In the genomic region with DNA sequence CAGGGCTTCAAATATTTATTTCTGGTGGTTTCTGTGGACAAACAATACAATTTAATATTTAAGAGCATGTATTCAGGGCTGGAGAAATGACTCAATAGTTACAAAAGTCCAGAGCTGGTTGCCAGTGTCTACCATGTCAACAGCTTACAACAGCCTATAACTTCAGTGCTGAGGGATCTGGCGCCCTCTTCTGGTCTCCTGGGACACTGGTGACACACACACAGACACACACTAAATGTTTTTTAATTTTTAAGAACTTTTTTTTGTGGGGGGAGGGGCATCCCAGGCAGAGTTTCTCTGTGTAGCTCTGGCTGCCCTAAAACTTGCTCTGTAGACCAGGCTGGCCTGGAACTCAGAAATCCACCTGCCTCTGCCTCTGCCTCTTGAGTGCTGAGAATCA, we compare ENCODE assay signal across 8 mouse cellular contexts. TPM values are rescaled to one million over a fixed set of nuclear protein-coding genes. Genes with fewer than 3 reads are reported as not detected.
A peak's percentile ranks its signal among the peaks of the same experiment; 100 is the strongest.
DNase-seq lines count a peak whose midpoint lies in the region; ATAC-seq and TF ChIP-seq lines count a peak whose summit lies in the region.
"Had no signal": no experiment of that assay in that cellular context is flagged by ENCODE, and none has a peak within 500 bp of the region (broad histone marks: within the 10 kb centered on the region; RNA-seq: fewer than 3 reads in every experiment).

No protein-coding gene starts in this region.

- TF ChIP-seq CTCF in ES-Bruce4 (IDR thresholded peaks at IDR 0.05; ENCODE audit: low read depth, low read length) (peak; percentile 87), Patski (IDR thresholded peaks at IDR 0.05) (peak; percentile 91)

- no peaks in the 10 kb centered on the region for H3K4me1 ChIP-seq in ES-Bruce4 (ENCODE audit: control insufficient read depth, insufficient read depth, low read length)
- H3K4me1 ChIP-seq in embryonic facial prominence, embryonic 10.5 days: peaks cover 9% of the 10 kb centered on the region
- H3K4me1 ChIP-seq in liver, embryonic 13.5 days (replicated peaks): peaks cover 6% of the 10 kb centered on the region; the same call in 1 of the 2 replicates

- no peaks in the 10 kb centered on the region for H3K9me3 ChIP-seq in ES-Bruce4 (replicated peaks; ENCODE audit: control insufficient read depth, insufficient read depth, low read length, poor library complexity, severe bottlenecking)
- H3K9me3 ChIP-seq in embryonic facial prominence, embryonic 10.5 days: no peaks in the 10 kb centered on the region
- no peaks in the 10 kb centered on the region for H3K9me3 ChIP-seq in liver, embryonic 13.5 days (replicated peaks)

- intact Hi-C loops in left cerebral cortex, postnatal 14 days (cut with DNase I): no loop called here
- intact Hi-C loops in left cerebral cortex, postnatal 25 days (cut with DNase I): no loop called here

- no peak for ATAC-seq in Patski
- no peak for ATAC-seq in liver, embryonic 13.5 days (ENCODE audit: low read depth)

- H3K4me2 ChIP-seq in liver, embryonic 13.5 days: no peak overlapping the region

- no peak overlapping the region for H3K27ac ChIP-seq in ES-Bruce4 (ENCODE audit: insufficient read depth, low read length)
- H3K27ac ChIP-seq in embryonic facial prominence, embryonic 10.5 days (replicated peaks): no peak overlapping the region
- no peak overlapping the region for H3K27ac ChIP-seq in liver, embryonic 13.5 days

- no peak overlapping the region for H3K4me3 ChIP-seq in ES-Bruce4 (ENCODE audit: low read depth, low read length)
- H3K4me3 ChIP-seq in embryonic facial prominence, embryonic 10.5 days: no peak overlapping the region
- H3K4me3 ChIP-seq in liver, embryonic 13.5 days (replicated peaks): no peak overlapping the region

- no peak overlapping the region for H3K9ac ChIP-seq in ES-Bruce4 (ENCODE audit: low read depth, poor library complexity, severe bottlenecking)
- no peak overlapping the region for H3K9ac ChIP-seq in liver, embryonic 13.5 days

- in situ Hi-C loops in Patski (cut with MboI; ENCODE audit: low pct_unique_long_range_greater_than_20kb): loop anchor here (5.0 to 10.0 kb wide), 2 partner anchors 38 to 61 kb away; a partner anchor contains a TSS

- H3K36me3 ChIP-seq in ES-Bruce4 (ENCODE audit: control insufficient read depth, insufficient read depth, low read length, poor library complexity, severe bottlenecking): no peaks in the 10 kb centered on the region
- no peaks in the 10 kb centered on the region for H3K36me3 ChIP-seq in embryonic facial prominence, embryonic 10.5 days (replicated peaks)
- H3K36me3 ChIP-seq in liver, embryonic 13.5 days: no peaks in the 10 kb centered on the region

- peak; percentile 27 to 50 for DNase-seq in left cerebral cortex, postnatal 14 days (ENCODE audit: low spot score in 2 of 2)
- DNase-seq in left cerebral cortex, postnatal 25 days (ENCODE audit: low spot score in 2 of 2): no peak
- no peak for DNase-seq in Patski (ENCODE audit: low read depth, low spot score)
- DNase-seq in embryonic facial prominence, embryonic 10.5 days (ENCODE audit: low spot score): peak; percentile 44
- peak; percentile 37 for DNase-seq in liver, embryonic 13.5 days
- peak; percentile 60 for DNase-seq in thymus, postnatal 25 days

- CTCF ChIA-PET in Patski (lab: Charles Lee): interaction anchor here (0.8 to 3.6 kb wide), 8 partner anchors 10 to 121 kb away, joined by 3 to 15 read pairs (median 3); no protein-coding TSS in a partner anchor

- no peak for TF ChIP-seq EP300 in ES-Bruce4 (IDR thresholded peaks at IDR 0.05; ENCODE audit: insufficient read depth, low read depth, low read length)

- TF ChIP-seq POLR2A in ES-Bruce4 (IDR thresholded peaks at IDR 0.05; ENCODE audit: insufficient read depth, low read length): no peak

- POLR2A ChIA-PET in Patski (lab: Charles Lee): no interaction called here

- H3K27me3 ChIP-seq in ES-Bruce4 (ENCODE audit: control insufficient read depth, insufficient read depth, low read length, poor library complexity, severe bottlenecking) (no peaks in the 10 kb centered on the region), Patski (no peaks in the 10 kb centered on the region)
- peaks cover 26% of the 10 kb centered on the region for H3K27me3 ChIP-seq in embryonic facial prominence, embryonic 10.5 days (replicated peaks; ENCODE audit: low read depth, poor library complexity, severe bottlenecking)
- H3K27me3 ChIP-seq in liver, embryonic 13.5 days: peaks cover 39% of the 10 kb centered on the region

- 0% methylated on average over 1 of the region's 1 CpGs for WGBS in embryonic facial prominence, embryonic 10.5 days
- WGBS in liver, embryonic 13.5 days (ENCODE audit: insufficient replicate concordance): 0% methylated on average over 1 of the region's 1 CpGs

RNA-seq across cellular contexts. Expression of a gene that starts 4.8 kb away (rescaled TPM):
- total RNA-seq in left cerebral cortex, postnatal 14 days (2021): 1 to 10 TPM; 1.8 to 1.9 TPM
- total RNA-seq in left cerebral cortex, postnatal 25 days (2021): 1 to 10 TPM in 1 of 2 experiments, under 1 TPM in 1; 0.96 to 1.3 TPM
- polyA plus RNA-seq in ES-Bruce4 (2011; ENCODE audit: insufficient read depth, insufficient read length, low read depth, missing spikeins) (4.7 and 6.6 TPM in 2 replicates), Patski (2021) (4.5 TPM)
- polyA plus RNA-seq in embryonic facial prominence, embryonic 10.5 days (2016; fragmentation: Nextera tagmentation; extraction: Ambion mirVana): 1.0 and 1.8 TPM in 2 replicates
- polyA plus RNA-seq in liver, embryonic 13.5 days (2015; fragmentation: Nextera tagmentation; extraction: Ambion mirVana): 1.0 and 1.3 TPM in 2 replicates

RNA-seq across cellular contexts. Expression of a gene that starts 19.4 kb away (rescaled TPM):
- 10 to 100 TPM; 45.8 to 50.0 TPM for total RNA-seq in left cerebral cortex, postnatal 14 days (2021)
- 10 to 100 TPM; 37.2 to 38.8 TPM for total RNA-seq in left cerebral cortex, postnatal 25 days (2021)
- 0.18 and 0.26 TPM in 2 replicates for polyA plus RNA-seq in ES-Bruce4 (2011; ENCODE audit: insufficient read depth, insufficient read length, low read depth, missing spikeins)
- 0.05 TPM for polyA plus RNA-seq in Patski (2021)
- polyA plus RNA-seq in embryonic facial prominence, embryonic 10.5 days (2016; fragmentation: Nextera tagmentation; extraction: Ambion mirVana): 0.30 and 0.44 TPM in 2 replicates
- not detected in 2 replicates for polyA plus RNA-seq in liver, embryonic 13.5 days (2015; fragmentation: Nextera tagmentation; extraction: Ambion mirVana)

RNA-seq across cellular contexts. Expression of a gene that starts 20.1 kb away (rescaled TPM):
- not detected for total RNA-seq in left cerebral cortex, postnatal 14 days (2021)
- not detected for total RNA-seq in left cerebral cortex, postnatal 25 days (2021)
- polyA plus RNA-seq in ES-Bruce4 (2011; ENCODE audit: insufficient read depth, insufficient read length, low read depth, missing spikeins): not detected in 2 replicates
- polyA plus RNA-seq in Patski (2021): not detected
- polyA plus RNA-seq in embryonic facial prominence, embryonic 10.5 days (2016; fragmentation: Nextera tagmentation; extraction: Ambion mirVana): not detected in 2 replicates
- polyA plus RNA-seq in liver, embryonic 13.5 days (2015; fragmentation: Nextera tagmentation; extraction: Ambion mirVana): not detected in 2 replicates
- polyA plus RNA-seq: gonadal fat pad, adult 2 months had no signal

RNA-seq across cellular contexts. Expression of a gene that starts 26.5 kb away (rescaled TPM):
- 10 to 100 TPM; 16.6 to 17.8 TPM for total RNA-seq in left cerebral cortex, postnatal 14 days (2021)
- 10 to 100 TPM; 16.9 to 19.2 TPM for total RNA-seq in left cerebral cortex, postnatal 25 days (2021)
- 21.7 and 23.1 TPM in 2 replicates for polyA plus RNA-seq in ES-Bruce4 (2011; ENCODE audit: insufficient read depth, insufficient read length, low read depth, missing spikeins)
- polyA plus RNA-seq in Patski (2021): 35.4 TPM
- 27.0 and 28.6 TPM in 2 replicates for polyA plus RNA-seq in embryonic facial prominence, embryonic 10.5 days (2016; fragmentation: Nextera tagmentation; extraction: Ambion mirVana)
- 21.2 and 22.2 TPM in 2 replicates for polyA plus RNA-seq in liver, embryonic 13.5 days (2015; fragmentation: Nextera tagmentation; extraction: Ambion mirVana)

Comparison
In these comparisons a context has a peak if more than half of its experiments do, and no peak if none do; other contexts are left out.
1. DNase-seq: peak in left cerebral cortex, postnatal 14 days (2 of 2), embryonic facial prominence, embryonic 10.5 days (single experiment), liver, embryonic 13.5 days (single experiment) and thymus, postnatal 25 days (single experiment); none in left cerebral cortex, postnatal 25 days (0 of 2) and Patski (single experiment).